Mouse (Mus musculus) layer of hippocampus, postnatal 36 days (tissue): ENCODE results near the gene Fgf14. TPM values are rescaled to one million over a fixed set of nuclear protein-coding genes. Genes with fewer than 3 reads are reported as not detected.
A peak's percentile ranks its signal among the peaks of the same experiment; 100 is the strongest.
"Not testable (repeated sequence)": the region's sequence is repeated elsewhere in the genome, so short reads cannot be mapped to it uniquely, and the experiment has no call there.

Experiments
- DNase-seq, 2 experiments: peaks; one replicate each; pipeline ENCODE4 v3.0.0; 2022
- total RNA-seq, 2 experiments: library from RNA; stranded (reverse); gene quantifications; 2 replicates each; pipeline ENCODE4 v1.2.3; 2021

Gene Fgf14
- total RNA-seq, 2 experiments from 2014 or later, result 37.6 to 38.2 TPM

DNA sequence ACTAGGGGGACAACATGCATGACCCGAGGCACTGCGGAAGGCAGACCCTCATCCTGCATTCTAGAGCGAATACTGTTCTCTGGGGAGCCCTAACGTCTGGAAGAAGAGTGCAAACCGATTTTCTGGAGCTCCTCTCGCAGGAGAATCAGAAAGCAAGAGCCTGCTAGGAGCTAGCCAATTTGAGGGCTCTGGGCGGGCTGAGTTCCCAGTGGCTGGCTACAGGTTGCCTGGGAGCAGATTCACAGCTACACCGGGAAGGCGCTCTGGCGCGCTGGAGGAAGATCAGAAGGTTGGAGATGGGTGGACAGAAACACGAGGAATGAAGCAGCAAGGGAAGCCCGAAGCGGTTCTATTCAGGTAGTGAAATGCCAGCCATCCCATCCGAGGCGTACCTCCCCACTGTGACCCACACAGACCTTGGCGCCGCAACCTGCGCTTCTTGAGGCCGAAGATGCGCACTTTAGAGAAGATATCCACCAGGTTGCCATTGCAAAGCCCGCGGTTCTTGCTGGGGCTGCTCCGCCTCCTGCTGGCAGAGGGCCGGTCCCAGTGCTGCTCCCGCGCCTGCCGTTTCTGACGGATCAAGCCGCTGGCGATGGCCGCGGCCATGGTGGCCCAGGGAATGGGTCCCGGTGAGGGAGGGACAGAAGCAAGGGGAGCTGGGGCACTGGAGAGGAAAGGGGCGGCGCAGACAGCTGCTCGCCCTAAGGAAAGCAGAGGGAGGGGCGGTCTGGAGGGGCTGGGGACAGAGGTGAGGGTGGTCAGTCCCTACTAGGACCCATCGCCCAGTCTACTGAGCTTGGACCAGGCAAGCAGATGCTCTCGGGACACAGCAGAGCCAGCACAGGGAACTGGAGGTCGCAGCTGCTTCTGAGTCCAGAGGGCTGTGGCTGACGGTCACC, 484.8 kb downstream of the Fgf14 start:
- peak; percentile 51 to 52 for DNase-seq

DNA sequence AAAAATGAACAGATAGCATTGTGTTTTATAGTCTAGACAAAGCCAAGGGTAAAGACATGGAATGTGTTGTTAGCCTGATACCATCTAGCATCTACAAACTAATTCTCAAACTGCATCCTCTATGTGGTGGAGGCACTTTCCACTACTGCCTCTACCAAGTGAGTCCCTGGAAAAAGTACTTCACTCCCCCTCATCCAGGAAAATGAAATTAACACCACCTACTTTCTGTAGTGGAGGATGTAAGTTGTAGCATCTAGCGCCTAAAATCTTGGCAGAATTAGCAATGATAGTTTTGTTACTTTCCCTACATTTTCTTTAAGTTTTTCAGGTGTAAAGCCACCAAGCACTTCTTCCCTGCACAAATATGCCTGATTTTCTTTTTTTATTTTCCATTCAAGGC, 496.7 kb downstream of the Fgf14 start:
- no peak for DNase-seq

DNA sequence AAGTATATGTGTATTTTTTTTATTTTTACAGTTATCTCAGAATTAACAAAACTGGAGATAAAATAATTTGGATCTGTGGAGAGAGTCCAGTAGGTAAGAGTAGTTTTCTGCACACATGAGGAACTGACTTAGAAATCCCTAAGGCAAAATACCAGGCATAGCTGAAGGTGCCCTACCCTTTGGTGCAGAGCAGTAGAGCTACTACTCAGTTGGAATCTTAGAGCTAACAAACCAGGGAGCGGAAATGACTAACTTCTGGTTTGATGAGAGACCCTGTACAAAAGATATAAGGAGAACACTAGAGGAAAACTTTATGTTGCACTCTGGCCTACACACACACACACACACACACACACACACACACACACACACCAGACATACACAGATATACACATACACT, 502.8 kb downstream of the Fgf14 start:
- no peak for DNase-seq

DNA sequence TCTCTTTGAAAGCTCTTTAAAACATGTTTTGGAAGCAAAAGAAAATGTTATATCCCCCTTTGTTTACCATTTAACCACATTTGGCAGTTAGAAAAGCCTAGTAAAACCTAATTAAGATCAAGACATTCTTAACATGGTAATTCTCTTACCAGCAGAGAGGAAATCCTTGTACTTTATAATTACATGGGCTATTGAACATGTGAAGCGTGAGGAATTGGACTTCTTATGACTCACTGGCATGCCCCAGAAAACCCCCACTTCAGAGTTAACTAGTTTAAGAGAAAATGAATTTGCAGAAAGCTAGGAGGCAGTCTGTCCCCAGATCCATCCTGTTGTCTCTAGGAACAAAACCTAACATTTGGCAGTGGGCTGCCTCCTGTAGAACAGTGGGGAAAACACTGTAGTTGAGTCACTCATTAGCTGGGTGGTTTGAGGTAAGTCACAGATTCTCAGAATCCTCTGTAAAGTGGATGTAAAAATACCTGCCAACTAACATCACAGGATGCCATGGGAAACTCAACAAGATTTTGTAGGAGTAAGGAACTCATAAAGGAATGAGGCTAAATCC, 513.2 kb downstream of the Fgf14 start:
- DNase-seq, result no peak

DNA sequence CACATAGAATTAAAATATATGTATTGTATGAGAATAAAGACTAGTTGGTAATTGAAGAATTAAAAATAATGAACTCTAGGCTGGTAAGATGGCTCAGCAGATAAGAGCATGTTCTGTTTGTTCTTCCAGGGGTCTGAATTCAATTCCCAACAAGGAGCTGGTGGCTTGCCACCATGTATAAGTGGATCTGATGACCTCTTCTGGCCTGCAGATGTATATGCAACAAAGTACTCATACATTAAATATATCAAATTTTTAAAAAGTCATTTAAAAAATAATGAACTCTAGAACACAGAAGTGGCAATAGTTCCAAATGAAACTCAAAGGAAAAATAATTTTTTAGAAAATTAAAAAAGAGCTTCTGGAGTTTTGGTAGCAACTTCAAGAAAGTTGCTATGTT, 529.5 kb downstream of the Fgf14 start:
- DNase-seq, result no peak

DNA sequence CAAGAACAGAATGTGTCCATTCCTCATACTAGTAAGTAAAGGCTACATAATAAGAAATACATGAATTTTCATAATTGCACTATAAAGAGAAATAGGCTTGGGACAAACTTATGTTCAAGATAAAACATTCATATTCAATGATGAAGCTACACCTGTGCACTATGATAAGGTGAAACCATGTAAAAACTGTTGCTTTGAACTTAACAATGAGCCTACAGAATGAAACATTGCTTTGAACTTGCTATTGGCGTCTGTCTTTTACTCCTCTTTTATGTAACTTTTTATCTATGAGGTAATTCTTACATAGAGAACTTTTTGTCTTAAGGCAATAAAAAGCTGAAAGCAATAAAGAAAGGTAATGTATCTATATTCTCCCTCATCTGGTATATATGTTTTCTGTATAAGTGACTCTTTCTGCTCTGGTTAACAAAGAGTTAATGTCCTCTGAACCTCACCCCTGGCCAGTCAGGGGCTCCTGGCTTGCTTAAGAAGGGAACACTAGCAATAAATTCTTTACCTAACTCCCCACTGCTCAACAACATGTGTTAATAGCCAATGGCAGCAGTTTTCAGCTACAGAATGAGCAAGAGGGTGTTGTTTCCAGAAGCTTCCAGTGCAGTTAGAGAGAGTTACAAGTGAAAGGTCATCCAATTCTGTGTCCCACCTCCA, 569.6 kb downstream of the Fgf14 start:
- DNase-seq, result no peak

DNA sequence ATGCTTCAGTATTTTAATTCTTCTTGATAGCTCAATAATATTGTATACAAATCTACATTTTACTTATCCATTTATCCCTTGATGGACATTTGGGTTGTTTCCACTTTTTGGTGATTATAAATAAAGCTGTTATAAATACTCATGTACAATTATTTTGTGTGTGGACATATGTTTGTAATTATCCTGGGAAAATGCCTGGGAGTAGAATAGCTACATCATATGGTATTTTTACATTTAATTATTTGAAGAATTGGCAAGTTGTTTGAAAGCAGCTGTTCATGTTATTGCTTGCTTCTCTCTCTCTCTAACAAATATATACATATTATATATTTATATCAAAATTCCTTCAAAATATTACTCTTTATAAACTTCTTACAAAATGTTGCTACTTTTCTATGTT, 593.8 kb downstream of the Fgf14 start:
- no peak for DNase-seq

DNA sequence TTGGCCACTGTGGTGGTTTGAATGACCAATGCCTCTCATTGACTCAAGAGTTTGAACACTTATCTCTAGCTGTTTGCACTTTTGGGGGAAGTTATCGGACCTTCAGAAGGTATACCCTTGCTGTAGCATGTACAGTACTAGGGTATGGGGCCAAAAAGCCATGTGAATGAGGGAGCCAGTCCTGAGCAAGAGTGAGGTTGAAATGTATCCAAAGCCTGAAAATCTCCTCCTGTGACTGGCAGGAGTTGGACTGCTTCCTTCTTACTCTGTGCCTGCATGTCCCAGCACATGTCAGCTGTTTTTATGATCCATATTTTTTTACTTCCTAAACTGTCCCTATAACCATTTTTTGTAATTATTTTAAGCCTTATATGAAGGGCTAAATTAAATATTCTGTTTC, 632.9 kb downstream of the Fgf14 start:
- no peak for DNase-seq

DNA sequence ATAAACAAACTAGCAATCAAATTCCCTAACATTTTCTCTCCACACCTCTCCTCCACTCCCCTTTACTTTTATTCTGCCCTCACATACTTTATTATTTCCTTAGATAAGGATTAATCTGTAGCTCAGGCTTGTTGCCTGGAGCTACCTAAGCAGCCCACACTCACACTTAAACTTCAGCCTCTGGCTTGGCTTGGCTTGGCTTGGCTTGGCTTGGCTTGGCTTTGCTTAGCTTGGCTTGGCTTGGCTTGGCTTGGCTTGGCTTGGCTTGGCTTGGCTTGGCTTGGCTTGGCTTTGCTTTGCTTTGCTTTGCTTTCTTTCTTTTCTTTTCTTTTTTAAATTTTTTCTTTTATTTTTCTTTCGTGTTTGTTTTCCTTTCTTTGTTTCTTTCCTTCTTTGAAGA, 636.3 kb downstream of the Fgf14 start:
- no peak for DNase-seq

DNA sequence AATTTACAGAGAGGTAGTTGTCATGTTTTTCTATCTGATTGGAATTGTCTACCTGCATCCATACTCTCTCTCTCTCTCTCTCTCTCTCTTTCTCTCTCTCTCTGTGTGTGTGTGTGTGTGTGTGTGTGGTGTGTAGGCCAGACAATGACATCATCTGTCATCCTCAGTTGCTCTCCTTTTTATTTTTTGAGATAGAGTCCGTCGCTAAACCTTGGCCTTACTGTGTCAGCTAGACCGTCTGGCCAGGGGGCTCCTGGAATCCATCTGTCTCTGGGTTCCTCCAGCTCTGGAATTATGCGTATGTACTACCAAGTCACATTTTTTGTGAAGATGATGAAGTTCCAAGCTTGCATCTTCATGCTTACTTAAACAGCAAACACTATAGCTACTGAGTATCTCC, 639.5 kb downstream of the Fgf14 start:
- no peak for DNase-seq

DNA sequence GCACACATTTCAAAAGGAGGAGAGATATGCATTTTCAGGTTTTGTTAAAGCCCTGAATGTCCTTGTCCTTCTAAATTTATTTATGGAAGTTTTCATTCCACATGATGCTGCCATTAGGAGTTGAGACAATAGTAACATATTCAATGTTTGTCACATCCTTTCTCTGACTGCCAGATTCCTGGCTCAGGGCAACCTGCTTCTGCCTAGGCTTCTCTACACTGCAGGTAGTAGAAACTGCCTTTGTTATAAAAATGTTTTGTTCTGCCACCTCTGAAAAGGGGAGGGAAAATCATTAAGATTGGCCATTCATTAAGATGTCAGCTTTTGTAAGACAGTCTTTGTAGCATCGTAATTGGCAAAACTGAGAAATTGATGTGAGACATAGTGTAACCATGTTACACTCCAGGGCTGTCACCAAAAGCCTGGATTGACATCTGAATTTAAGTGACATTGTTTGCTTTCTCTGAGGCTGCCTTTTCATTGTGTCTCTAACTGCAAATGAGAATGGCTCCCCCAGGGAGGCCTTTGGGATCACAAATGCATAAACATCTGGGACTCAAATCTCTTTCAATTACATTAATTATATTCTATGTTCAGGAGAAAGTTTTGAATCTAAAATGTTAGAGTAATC, 640.2 kb downstream of the Fgf14 start:
- no peak for DNase-seq

DNA sequence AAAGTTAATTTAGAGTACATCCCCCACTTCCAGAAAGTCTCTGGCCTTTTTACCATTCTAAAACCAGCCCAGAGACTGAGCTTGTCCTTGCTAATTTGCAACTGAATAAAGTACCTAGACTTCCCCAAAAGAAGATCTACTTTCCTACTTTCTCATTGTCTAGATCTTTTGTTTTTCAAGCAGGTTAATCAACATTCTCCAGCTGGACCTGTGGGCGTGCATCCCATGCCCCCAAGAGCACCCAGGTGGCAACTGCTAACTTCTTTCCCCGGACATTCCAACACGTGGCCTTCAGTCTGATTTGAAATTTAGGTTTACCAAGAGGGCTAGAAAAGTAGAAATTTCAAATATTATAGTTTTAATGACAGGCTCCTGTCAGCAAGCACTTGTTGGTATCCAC, 643.6 kb downstream of the Fgf14 start:
- not testable (repeated sequence) for DNase-seq

DNA sequence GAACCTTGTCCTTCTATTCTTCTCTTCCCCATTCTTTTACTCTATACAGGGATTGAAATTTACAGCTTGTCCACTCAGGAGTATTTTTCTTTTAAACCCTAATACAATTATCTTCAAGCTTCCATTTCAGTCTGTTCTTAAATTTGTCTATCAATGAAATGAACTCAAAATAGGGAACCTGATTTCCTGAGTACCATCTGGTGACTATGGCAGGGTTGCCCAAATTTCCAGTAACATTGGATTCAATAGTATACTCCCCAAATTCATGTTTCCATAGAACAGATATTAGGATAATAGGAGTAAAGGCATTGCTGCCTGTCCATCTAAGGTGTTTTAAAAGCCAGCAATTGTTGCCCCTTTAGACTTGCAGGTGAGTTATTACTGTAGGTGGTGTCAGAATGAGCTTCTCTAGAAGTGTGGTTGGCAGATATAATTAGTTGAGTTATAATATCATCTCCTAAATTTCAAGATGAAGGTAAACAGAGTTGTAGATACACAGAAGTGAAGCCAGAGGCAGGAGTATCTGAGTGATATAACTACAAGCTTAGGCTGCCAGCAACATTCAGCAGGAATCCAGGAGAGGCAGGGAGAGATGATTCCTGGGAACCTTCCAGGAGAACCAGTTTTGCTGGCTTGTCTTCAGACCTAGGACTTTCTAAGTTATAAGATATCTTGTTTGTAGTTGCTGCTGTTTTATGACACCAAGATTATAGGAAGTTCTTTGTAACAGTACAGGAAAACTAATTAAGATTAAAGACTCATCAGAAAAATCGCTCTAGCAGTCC, 648.8 kb downstream of the Fgf14 start:
- DNase-seq, result no peak

DNA sequence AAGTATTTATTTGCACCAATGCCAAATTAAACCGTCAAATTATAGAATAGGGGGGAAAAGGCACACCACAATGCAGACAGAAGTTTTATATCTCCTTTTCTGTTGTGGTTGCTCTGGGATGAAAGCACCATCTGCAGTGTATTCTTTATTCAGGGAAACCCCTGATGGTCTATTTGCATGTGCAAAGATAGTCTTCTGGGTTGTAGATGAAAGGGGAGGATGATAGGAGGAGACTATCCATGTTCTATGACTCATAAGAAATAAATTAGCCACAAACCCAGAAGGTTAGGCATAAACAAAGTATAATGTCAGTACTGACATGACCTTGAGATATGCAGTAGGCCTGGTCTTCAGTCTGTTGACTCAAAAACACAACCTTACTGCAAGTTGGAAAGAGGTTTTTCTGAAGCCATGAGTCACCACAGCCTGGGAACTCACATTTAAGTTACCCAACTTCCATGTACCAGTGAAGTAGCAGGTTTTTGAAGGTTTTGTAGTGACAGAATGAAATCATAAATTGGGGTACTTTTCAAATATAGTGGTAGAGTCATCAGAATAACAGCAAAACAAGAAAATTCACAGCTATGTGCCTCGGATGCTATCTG, 686.2 kb downstream of the Fgf14 start:
- no peak for DNase-seq

DNA sequence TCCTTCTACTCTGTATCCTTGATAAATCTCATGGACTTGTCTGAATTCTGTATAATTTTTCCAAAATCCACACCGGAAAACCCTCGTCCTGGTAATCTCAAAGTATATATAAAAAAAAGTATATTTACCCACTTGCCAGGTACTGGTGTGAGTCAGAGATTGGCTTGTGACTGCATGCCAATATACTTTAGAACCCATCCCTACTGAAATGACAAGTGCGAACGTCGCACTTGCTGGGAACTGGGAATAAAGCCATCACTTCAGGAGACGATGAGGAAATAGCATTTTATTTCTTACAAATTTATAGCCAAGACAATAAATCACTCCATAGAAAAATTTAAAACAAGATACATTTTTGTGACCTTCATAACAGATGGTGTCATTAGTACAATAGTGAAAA, 708.9 kb downstream of the Fgf14 start:
- no peak for DNase-seq

DNA sequence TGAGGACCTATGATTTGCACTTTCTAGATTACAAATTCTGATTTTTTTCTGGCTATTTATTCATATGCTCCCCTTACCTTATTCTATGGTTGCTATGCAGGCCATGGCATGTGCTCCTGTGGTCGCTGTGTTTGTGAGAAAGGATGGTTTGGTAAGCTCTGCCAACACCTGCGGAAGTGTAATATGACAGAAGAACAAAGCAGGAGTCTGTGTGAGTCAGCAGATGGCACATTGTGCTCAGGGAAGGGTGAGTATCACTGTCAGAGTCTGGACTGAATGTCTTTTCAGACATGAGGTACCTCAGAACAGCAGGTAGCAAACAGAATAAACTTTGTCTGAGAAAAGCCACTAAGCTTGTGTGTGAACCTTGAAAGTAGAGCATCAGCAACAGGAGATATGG, 710.4 kb downstream of the Fgf14 start:
- DNase-seq, result no peak
